ENCODE assay signal across 9 mouse cellular contexts in genomic region chr2:27886148-27886551, GRCm38 (mm10). TPM values are rescaled to one million over a fixed set of nuclear protein-coding genes. Genes with fewer than 3 reads are reported as not detected.
A peak's percentile ranks its signal among the peaks of the same experiment; 100 is the strongest.
DNase-seq lines count a peak whose midpoint lies in the region; ATAC-seq and TF ChIP-seq lines count a peak whose summit lies in the region.
"Had no signal": no experiment of that assay in that cellular context is flagged by ENCODE, and none has a peak within 500 bp of the region (broad histone marks: within the 10 kb centered on the region; RNA-seq: fewer than 3 reads in every experiment).

Gene Col5a1 (plus strand): TSS chr2:27886425.

- H3K27ac ChIP-seq in forebrain, embryonic 10.5 days: peak within 1 kb of the TSS; percentile 91
- H3K27ac ChIP-seq in heart, postnatal 0 days (ENCODE audit: low read depth): peak within 1 kb of the TSS; percentile 80
- H3K27ac ChIP-seq in midbrain, embryonic 11.5 days (ENCODE audit: low read depth, low read length): peak within 1 kb of the TSS; percentile 5; the same call in 1 of the 2 replicates
- H3K27ac ChIP-seq in stomach, postnatal 0 days (replicated peaks): peak within 1 kb of the TSS; percentile 96
- H3K27ac ChIP-seq: macrophage had no signal

- ATAC-seq in heart, postnatal 0 days (ENCODE audit: insufficient read depth, low read depth): peak; percentile 83
- peak; percentile 90 for ATAC-seq in midbrain, embryonic 11.5 days (ENCODE audit: low FRiP score)
- peak; percentile 82; the same call in 1 of the 2 replicates for ATAC-seq in stomach, postnatal 0 days (ENCODE audit: low FRiP score, low TSS enrichment)

- TF ChIP-seq EP300 in heart, postnatal 0 days (IDR thresholded peaks at IDR 0.05; ENCODE audit: low read depth): no peak
- TF ChIP-seq EP300 in stomach, postnatal 0 days (optimal IDR thresholded peaks at IDR 0.05): no peak

- H3K27me3 ChIP-seq in E14TG2a.4 (ENCODE audit: insufficient read depth, low read length): peaks cover 67% of the 10 kb centered on the region
- H3K27me3 ChIP-seq in forebrain, embryonic 10.5 days (ENCODE audit: poor library complexity, severe bottlenecking): peaks cover 54% of the 10 kb centered on the region
- H3K27me3 ChIP-seq in heart, postnatal 0 days (ENCODE audit: control insufficient read depth, insufficient read depth, low read length): peaks cover 25% of the 10 kb centered on the region
- 0 out of 2 replicates have a peak, but pooled peaks cover 6% of the 10 kb centered on the region for H3K27me3 ChIP-seq in midbrain, embryonic 11.5 days (ENCODE audit: control insufficient read depth, insufficient read depth, low read length)
- H3K27me3 ChIP-seq in stomach, postnatal 0 days (ENCODE audit: control insufficient read depth, insufficient read depth, low read length): no peaks in the 10 kb centered on the region

- H3K9ac ChIP-seq in heart, postnatal 0 days (replicated peaks; ENCODE audit: low read depth, low read length): peak within 1 kb of the TSS; percentile 70
- H3K9ac ChIP-seq in midbrain, embryonic 11.5 days (ENCODE audit: low read length): peak within 1 kb of the TSS; percentile 73
- peak within 1 kb of the TSS; percentile 86 for H3K9ac ChIP-seq in stomach, postnatal 0 days (ENCODE audit: low read length)

- H3K9me3 ChIP-seq in E14TG2a.4 (ENCODE audit: low read length): no peaks in the 10 kb centered on the region
- no peaks in the 10 kb centered on the region for H3K9me3 ChIP-seq in forebrain, embryonic 10.5 days
- H3K9me3 ChIP-seq in heart, postnatal 0 days (replicated peaks; ENCODE audit: control insufficient read depth, low read length): no peaks in the 10 kb centered on the region
- H3K9me3 ChIP-seq in midbrain, embryonic 11.5 days (ENCODE audit: control insufficient read depth, low read length): no peaks in the 10 kb centered on the region
- H3K9me3 ChIP-seq in stomach, postnatal 0 days (ENCODE audit: control insufficient read depth, low read length): no peaks in the 10 kb centered on the region

- H3K4me1 ChIP-seq in E14TG2a.4 (replicated peaks; ENCODE audit: low read depth, low read length): peaks cover 19% of the 10 kb centered on the region
- H3K4me1 ChIP-seq in forebrain, embryonic 10.5 days: peaks cover 53% of the 10 kb centered on the region
- H3K4me1 ChIP-seq in heart, postnatal 0 days (ENCODE audit: control insufficient read depth, insufficient read depth): no peaks in the 10 kb centered on the region
- peaks cover 26% of the 10 kb centered on the region for H3K4me1 ChIP-seq in midbrain, embryonic 11.5 days (ENCODE audit: control insufficient read depth, insufficient read depth, low read length)
- H3K4me1 ChIP-seq in stomach, postnatal 0 days (replicated peaks; ENCODE audit: control insufficient read depth, insufficient read depth): peaks cover 3% of the 10 kb centered on the region; the same call in 1 of the 2 replicates

- H3K4me2 ChIP-seq in heart, postnatal 0 days (ENCODE audit: low read depth, low read length): peak within 1 kb of the TSS; percentile 78
- peak within 1 kb of the TSS; percentile 96 for H3K4me2 ChIP-seq in midbrain, embryonic 11.5 days
- peak within 1 kb of the TSS; percentile 84 for H3K4me2 ChIP-seq in stomach, postnatal 0 days (replicated peaks; ENCODE audit: low read depth)

- WGBS in forebrain, embryonic 10.5 days: under 1% methylated on average over 45 of the region's 45 CpGs
- under 1% methylated on average over 33 of the region's 45 CpGs for WGBS in heart, postnatal 0 days
- WGBS in midbrain, embryonic 11.5 days: under 1% methylated on average over 40 of the region's 45 CpGs
- WGBS in stomach, postnatal 0 days: under 1% methylated on average over 27 of the region's 45 CpGs

- H3K36me3 ChIP-seq in E14TG2a.4 (ENCODE audit: insufficient read depth, low read length): no peaks in the 10 kb centered on the region
- no peaks in the 10 kb centered on the region for H3K36me3 ChIP-seq in forebrain, embryonic 10.5 days (replicated peaks)
- H3K36me3 ChIP-seq in heart, postnatal 0 days (replicated peaks; ENCODE audit: control insufficient read depth, insufficient read depth, low read length): no peaks in the 10 kb centered on the region
- no peaks in the 10 kb centered on the region for H3K36me3 ChIP-seq in midbrain, embryonic 11.5 days (ENCODE audit: control insufficient read depth, insufficient read depth, low read length)
- no peaks in the 10 kb centered on the region for H3K36me3 ChIP-seq in stomach, postnatal 0 days (ENCODE audit: control insufficient read depth, insufficient read depth, low read length)

- H3K4me3 ChIP-seq in E14TG2a.4 (replicated peaks; ENCODE audit: low read length): peak within 1 kb of the TSS; percentile 92
- H3K4me3 ChIP-seq in forebrain, embryonic 10.5 days: peak within 1 kb of the TSS; percentile 62
- peak within 1 kb of the TSS; percentile 65 for H3K4me3 ChIP-seq in heart, postnatal 0 days (ENCODE audit: low read depth, low read length)
- peak within 1 kb of the TSS; percentile 62 for H3K4me3 ChIP-seq in midbrain, embryonic 11.5 days (ENCODE audit: low read depth, low read length)
- peak within 1 kb of the TSS; percentile 73 for H3K4me3 ChIP-seq in stomach, postnatal 0 days (ENCODE audit: low read depth, low read length)

- DNase-seq in R1 (ENCODE audit: low read depth, low spot score): peak; percentile 93
- peak; percentile 82 for DNase-seq in forebrain, embryonic 10.5 days (ENCODE audit: extremely low spot score, low spot score)
- peak; percentile 79 for DNase-seq in heart, postnatal 0 days (ENCODE audit: low spot score)
- DNase-seq in kidney, postnatal 36 days: peak; percentile 79 to 85
- peak; percentile 98 for DNase-seq in midbrain, embryonic 11.5 days (ENCODE audit: low spot score, missing footprints)
- peak; percentile 84 for DNase-seq in stomach, postnatal 0 days (ENCODE audit: low spot score)
- DNase-seq in left cerebral cortex, postnatal 36 days (ENCODE audit: low spot score in 2 of 2): no peak

- no peak for TF ChIP-seq CTCF in E14TG2a.4 (conservative IDR thresholded peaks at IDR 0.05; ENCODE audit: low read length)
- TF ChIP-seq CTCF in heart, postnatal 0 days (IDR thresholded peaks at IDR 0.05; ENCODE audit: low read depth): no peak
- TF ChIP-seq CTCF in stomach, postnatal 0 days (IDR thresholded peaks at IDR 0.05; ENCODE audit: low read depth): no peak

- intact Hi-C loops in left cerebral cortex, postnatal 36 days (cut with DNase I): loop anchor here (5.0 to 10.0 kb wide), 2 partner anchors 114 to 331 kb away; no protein-coding TSS in a partner anchor

RNA-seq across cellular contexts. Expression of gene Col5a1, which starts in this region (rescaled TPM):
- polyA plus RNA-seq in forebrain, embryonic 10.5 days (2016; fragmentation: Nextera tagmentation; extraction: Ambion mirVana): 11.0 and 11.1 TPM in 2 replicates
- total RNA-seq in heart, postnatal 0 days (2014; rRNA removed; ENCODE audit: low replicate concordance): 97.4 and 129 TPM in 2 replicates
- polyA plus RNA-seq in heart, postnatal 0 days (2015; fragmentation: Nextera tagmentation; extraction: Ambion mirVana): 40.6 and 41.9 TPM in 2 replicates
- polyA plus RNA-seq in midbrain, embryonic 11.5 days (2014; fragmentation: Nextera tagmentation; extraction: Ambion mirVana): 19.7 and 21.6 TPM in 2 replicates
- 68.7 and 69.2 TPM in 2 replicates for polyA plus RNA-seq in stomach, postnatal 0 days (2015; fragmentation: Nextera tagmentation; extraction: Ambion mirVana)
- total RNA-seq in left cerebral cortex, postnatal 36 days (2021): 1 to 10 TPM; 7.0 to 8.9 TPM

Comparison
In these comparisons a context has a peak if more than half of its experiments do, and no peak if none do; other contexts are left out.
1. DNase-seq: peak in R1 (single experiment), forebrain, embryonic 10.5 days (single experiment), heart, postnatal 0 days (single experiment), kidney, postnatal 36 days (2 of 2), midbrain, embryonic 11.5 days (single experiment) and stomach, postnatal 0 days (single experiment); none in left cerebral cortex, postnatal 36 days (0 of 2).
2. H3K27ac ChIP-seq: peak in every context shown above with its lines; median percentile 96 in stomach, postnatal 0 days; 91 in forebrain, embryonic 10.5 days; 80 in heart, postnatal 0 days; 5 in midbrain, embryonic 11.5 days.
3. Peak in every context shown above with its lines, with median percentiles within 50 percentile points of each other: H3K4me3 ChIP-seq, ATAC-seq, H3K4me2 ChIP-seq and H3K9ac ChIP-seq.